Mouse (Mus musculus): Measurements from ENCODE around the gene Wdr31. TPM values are rescaled to one million over a fixed set of nuclear protein-coding genes. Genes with fewer than 3 reads are reported as not detected.

Gene Wdr31
- 1 to 10 TPM; 7.8 to 8.6 TPM for total RNA-seq (2021)

DNA sequence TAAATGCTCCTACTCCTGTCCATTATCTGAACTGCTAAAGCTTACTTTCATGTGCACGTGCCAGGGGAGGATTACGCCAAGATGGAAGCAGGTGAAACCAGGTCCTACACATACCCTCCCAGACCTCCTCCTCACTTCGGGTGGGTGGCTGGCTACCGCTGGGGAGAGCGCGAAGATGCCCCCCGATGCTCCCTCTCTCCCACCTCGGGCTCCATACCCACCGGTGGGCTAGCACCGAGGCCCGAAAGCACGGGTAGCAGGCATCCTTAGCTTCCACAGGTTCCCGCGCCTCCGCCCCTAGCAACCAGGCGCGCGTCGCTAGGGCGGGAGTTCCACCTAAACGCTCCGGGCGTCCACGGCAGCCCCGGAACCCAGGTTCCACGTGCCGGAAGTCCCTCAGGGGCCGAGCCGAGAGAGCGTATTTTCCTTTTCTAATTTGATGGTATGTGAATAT is at the start of gene Wdr31:
Wdr31 (minus strand) TSS at position 299 of the 454 bp plus-strand sequence.
- DNase-seq = peak; percentile 79 to 82

DNA sequence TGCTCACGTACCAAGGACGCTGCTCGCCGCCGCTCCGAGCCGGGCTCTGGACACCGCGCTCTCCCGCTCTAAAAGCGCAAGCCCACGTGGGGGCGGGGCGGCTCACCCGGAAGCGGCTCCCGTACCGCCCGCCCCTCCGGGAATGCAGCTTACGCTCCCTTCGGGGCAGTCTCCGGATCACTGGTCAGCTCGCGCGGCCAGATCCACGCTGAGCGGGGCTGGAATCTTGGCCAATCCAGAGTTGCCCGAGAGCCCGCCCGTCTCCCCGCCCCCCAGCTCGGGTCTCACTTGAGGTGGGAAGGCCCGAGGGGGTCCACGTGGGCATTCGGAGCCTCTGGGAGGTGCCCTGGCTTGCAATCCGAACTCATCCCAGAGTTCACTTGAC is 49.1 kb upstream of the Wdr31 start, which contains the start of gene Alad:
Alad (minus strand) TSS at position 70 of the 385 bp plus-strand sequence.
- peak; percentile 82 to 86 for DNase-seq

DNA sequence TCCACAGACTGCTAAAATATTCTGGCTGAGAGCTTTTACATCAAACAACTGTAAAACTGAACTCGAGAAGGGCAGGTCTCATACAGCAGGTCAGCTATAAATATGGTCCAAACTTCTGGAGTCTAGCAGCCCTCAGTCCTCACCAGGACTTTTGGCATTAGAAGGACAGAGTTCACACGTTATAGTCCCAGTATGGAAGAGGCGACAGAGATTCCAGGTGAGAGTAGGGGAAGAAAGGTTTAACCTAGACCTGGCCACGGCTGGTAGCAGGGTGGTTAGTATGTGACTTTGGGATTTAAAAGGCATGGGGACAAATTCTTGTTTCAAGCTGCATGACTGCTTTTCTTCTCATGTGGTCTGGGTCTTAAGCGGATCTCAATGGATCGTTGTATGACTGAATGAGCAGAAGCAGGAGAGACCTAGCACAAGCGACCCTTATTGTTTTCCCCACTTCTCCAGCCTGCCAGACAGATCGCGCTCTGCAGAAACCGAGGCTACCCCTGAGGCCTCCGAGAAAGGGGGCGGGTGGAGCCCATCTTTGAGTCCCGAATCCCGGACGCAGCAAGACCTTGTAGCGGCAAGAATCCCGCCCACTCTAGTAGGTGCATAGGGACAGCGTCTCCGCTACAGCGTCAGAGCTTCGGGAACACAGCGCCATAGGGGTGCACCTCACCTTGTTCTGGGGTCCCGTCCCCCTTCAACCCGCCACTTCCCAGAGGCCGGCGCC is 48.6 kb upstream of the Wdr31 start:
- no peak for DNase-seq

GRCm38 (mm10) chr4:62518416-62519121 is 47.9 kb upstream of the Wdr31 start:
- no peak for DNase-seq

- DNase-seq = no peak
Observed at GRCm38 (mm10) chr4:62517538-62518415, 47.1 kb upstream of the Wdr31 start.

- no peak for DNase-seq
Observed at GRCm38 (mm10) chr4:62517046-62517445, 46.4 kb upstream of the Wdr31 start.

- DNase-seq = no peak
Observed at GRCm38 (mm10) chr4:62516579-62516978, 45.9 kb upstream of the Wdr31 start.

DNA sequence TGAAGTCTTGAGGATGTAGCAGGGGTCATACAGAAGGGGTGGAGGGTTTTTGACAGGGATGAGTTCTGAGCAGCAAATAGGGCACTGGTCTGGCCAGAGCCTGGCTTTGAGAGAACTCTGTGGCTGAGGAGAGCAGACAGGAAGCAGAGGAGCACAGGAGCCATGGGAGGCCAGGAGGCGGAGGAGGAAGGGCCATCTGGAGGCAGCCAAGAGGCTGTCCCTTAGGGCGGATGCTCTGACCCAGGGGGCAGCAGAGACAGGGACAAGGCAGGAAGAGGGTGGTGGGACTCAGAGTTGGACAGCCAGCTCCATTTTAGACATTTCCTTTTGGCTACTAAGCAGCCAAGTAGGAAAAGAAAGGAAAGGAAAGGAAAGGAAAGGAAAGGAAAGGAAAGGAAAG is 45.4 kb upstream of the Wdr31 start:
- DNase-seq = no peak

GRCm38 (mm10) chr4:62515490-62515889 is 44.8 kb upstream of the Wdr31 start:
- DNase-seq = no peak

GRCm38 (mm10) chr4:62514995-62515394 is 44.3 kb upstream of the Wdr31 start:
- no peak for DNase-seq

GRCm38 (mm10) chr4:62513998-62514506 is 43.4 kb upstream of the Wdr31 start:
- DNase-seq = no peak

- DNase-seq = no peak
Observed at GRCm38 (mm10) chr4:62509946-62510345, 39.2 kb upstream of the Wdr31 start.

DNA sequence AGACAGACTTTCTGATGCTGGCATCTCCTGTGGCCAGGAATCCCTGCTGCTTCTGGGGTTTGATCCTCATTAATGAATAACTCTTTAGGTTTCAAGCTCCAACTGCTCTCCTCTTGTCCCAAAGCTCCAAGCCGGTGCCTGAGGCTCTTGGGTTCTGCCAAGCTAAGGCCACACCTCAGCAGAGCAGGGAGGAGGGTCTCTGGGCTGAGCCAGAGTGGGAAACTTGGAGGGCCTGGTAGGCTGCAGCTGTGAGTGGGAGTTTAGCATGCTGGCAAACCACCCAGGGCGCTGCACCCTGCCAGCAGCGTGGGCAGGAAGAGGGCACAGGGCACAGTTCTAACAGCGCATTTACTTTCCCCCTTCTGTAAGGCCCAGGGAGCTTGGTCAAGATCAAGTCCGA is 38.1 kb upstream of the Wdr31 start:
- DNase-seq = no peak

- no peak for DNase-seq
Observed at GRCm38 (mm10) chr4:62506798-62507197, 36.1 kb upstream of the Wdr31 start.

DNA sequence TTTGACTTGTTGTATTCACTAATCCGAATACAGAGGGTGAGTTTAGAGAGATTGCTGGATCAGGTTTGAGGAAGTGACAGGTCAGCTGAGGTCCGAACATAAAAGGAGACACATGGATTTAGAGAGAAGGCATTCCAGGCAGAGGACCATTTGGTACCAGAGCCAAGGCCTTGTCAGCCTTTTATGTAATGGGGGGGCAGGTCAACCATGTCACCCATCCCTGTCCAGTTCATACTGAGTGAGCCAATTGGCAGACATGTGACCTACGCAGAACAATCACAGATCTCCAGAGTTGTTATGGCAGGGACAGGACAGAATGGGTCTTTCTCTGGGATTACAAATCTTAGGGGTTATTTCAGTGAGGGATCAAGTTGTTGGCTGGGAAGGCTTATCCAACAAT is 35.3 kb upstream of the Wdr31 start:
- no peak for DNase-seq

DNA sequence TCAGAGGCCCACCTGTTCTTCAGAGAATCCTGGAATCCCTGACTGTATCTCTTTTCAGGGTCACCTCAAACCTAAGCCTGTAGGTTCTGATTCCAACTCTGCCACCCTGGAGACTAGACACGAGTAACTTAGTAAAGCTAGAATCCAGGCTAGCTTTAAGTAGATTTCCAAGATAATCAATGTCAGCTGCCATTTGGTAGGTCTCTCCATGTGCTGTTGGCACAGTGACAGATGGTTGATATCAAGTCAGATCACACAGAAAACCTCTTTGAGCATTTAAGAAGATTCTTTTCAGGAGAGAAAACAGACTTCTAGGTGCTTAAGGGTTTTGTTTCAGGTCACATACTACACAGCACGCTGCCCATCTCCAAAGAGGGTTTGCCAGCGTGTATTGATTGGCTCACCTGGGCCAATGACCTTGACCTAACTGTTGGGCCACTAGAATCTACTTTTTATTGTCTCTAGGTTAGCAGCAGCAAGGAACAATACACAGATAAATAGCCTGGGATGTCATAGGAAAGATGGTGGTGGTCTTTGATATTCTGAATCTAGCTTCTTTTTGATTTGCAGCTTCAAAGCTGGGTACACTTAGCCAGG is 32.8 kb upstream of the Wdr31 start, which contains the start of gene Hdhd3:
Hdhd3 (minus strand) TSS at position 94 of the 597 bp plus-strand sequence.
- no peak for DNase-seq

DNA sequence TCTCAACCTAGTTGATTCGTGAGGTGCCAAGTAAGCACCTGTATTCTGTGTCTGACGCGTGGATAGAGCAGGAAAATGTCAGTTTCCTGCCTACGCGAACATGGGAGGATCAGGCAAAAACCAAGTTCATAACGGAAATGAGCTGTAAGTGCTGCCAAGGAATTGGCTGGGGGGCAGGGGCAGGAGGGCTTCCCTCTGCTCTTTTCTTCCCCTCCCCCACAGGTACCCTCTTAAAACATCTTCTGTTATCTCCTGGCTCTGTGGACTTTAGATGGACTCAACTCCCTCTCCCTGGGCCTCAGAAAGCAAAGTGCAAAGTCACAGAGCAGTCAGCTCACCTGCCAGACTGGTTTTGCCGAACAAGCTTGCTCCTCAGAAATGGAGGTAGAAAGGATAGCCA is 32.3 kb upstream of the Wdr31 start:
- no peak for DNase-seq

- peak; percentile 90 to 91 for DNase-seq
Observed at GRCm38 (mm10) chr4:62501964-62502732, 31.5 kb upstream of the Wdr31 start.

- DNase-seq = no peak
Observed at GRCm38 (mm10) chr4:62501534-62501933, 30.8 kb upstream of the Wdr31 start.

GRCm38 (mm10) chr4:62500799-62501198 is 30.1 kb upstream of the Wdr31 start:
- DNase-seq = no peak

GRCm38 (mm10) chr4:62496815-62497214 is 26.1 kb upstream of the Wdr31 start:
- peak in 1 of 2 experiments; percentile 41 for DNase-seq
